Mouse (Mus musculus) heart, embryonic 12.5 days (tissue): ENCODE results near the gene Ifitm10. TPM values are rescaled to one million over a fixed set of nuclear protein-coding genes. Genes with fewer than 3 reads are reported as not detected.
"Not testable (repeated sequence)": the region's sequence is repeated elsewhere in the genome, so short reads cannot be mapped to it uniquely, and the experiment has no call there.

Source experiments
- ATAC-seq: fragments of 200-750 bp; cut with Nextera tagmentation; 2 replicates; pipeline ENCODE4 v1.8.0; 2017; ENCODE audit warnings: moderate TSS enrichment, moderate library complexity; ENCODE audit not compliant: insufficient number of reproducible peaks, low FRiP score
- H3K27ac ChIP-seq: fragments of 300-500 bp; sonication (generic); 2 replicates; pipeline ENCODE4 v1.5.1; 2016; ENCODE audit warnings: mild to moderate bottlenecking, moderate library complexity; ENCODE audit not compliant: poor library complexity, severe bottlenecking
- H3K27me3 ChIP-seq: fragments of 300-500 bp; sonication (generic); replicated peaks from 2 replicates; pipeline ENCODE4 v1.6.1; 2016; ENCODE audit warnings: mild to moderate bottlenecking, moderate library complexity
- H3K36me3 ChIP-seq: fragments of 300-500 bp; sonication (generic); 2 replicates; pipeline ENCODE4 v1.6.1; 2016; ENCODE audit warnings: mild to moderate bottlenecking, moderate library complexity
- H3K4me1 ChIP-seq: fragments of 300-500 bp; sonication (generic); replicated peaks from 2 replicates; pipeline ENCODE4 v1.6.1; 2016; ENCODE audit warnings: mild to moderate bottlenecking
- H3K4me2 ChIP-seq: fragments of 300-500 bp; sonication (generic); 2 replicates; pipeline ENCODE4 v1.6.1; 2016; ENCODE audit warnings: mild to moderate bottlenecking, moderate library complexity
- H3K4me3 ChIP-seq: fragments of 300-500 bp; sonication (generic); 2 replicates; pipeline ENCODE4 v1.5.1; 2016; ENCODE audit warnings: mild to moderate bottlenecking
- H3K9ac ChIP-seq: fragments of 300-500 bp; sonication (generic); 2 replicates; pipeline ENCODE4 v1.6.1; 2016; ENCODE audit warnings: mild to moderate bottlenecking, moderate library complexity
- H3K9me3 ChIP-seq: fragments of 300-500 bp; sonication (generic); replicated peaks from 2 replicates; pipeline ENCODE4 v1.6.1; 2016; ENCODE audit warnings: mild to moderate bottlenecking, moderate library complexity
- WGBS: fragments of 180-500 bp; shearing (Covaris S2); methylation state at CpG from one replicate; pipeline ENCODE4 v1.1.7; 2016; 5-methylcytosine and 5-hydroxymethylcytosine counted together
- polyA plus RNA-seq: library from polyadenylated mRNA; unstranded; fragments of >200 nt; fragmentation: Nextera tagmentation; extraction: Ambion mirVana; gene quantifications from 2 replicates; pipeline ENCODE4 v1.2.1, GENCODE M21; 2016

Gene Ifitm10
- polyA plus RNA-seq, 1 experiment from 2014 or later = 7.4 TPM

- Histone ChIP-seq H3K27me3 (no peaks in the 10 kb centered on the region), H3K4me2 (no peak overlapping the region), H3K4me3 (no peak overlapping the region), H3K9me3 (no peaks in the 10 kb centered on the region), H3K4me1 (peaks cover 29% of the 10 kb centered on the region), H3K36me3 (no peaks in the 10 kb centered on the region), H3K9ac (peak overlapping the region; percentile 10; the same call in 1 of the 2 replicates), H3K27ac (no peak overlapping the region)
- ATAC-seq = no peak
Observed at GRCm38 (mm10) chr7:142295418-142295817, 78.1 kb downstream of the Ifitm10 start.

GRCm38 (mm10) chr7:142293851-142294250, 79.7 kb downstream of the Ifitm10 start:
- not testable (repeated sequence) for H3K27ac ChIP-seq, H3K4me3 ChIP-seq, H3K9me3 ChIP-seq, H3K36me3 ChIP-seq, H3K4me2 ChIP-seq, H3K9ac ChIP-seq, H3K27me3 ChIP-seq, ATAC-seq
- H3K4me1 ChIP-seq = peaks cover 25% of the 10 kb centered on the region
- WGBS = 5% methylated on average over 2 of the region's 2 CpGs

GRCm38 (mm10) chr7:142285910-142286612, 87.5 kb downstream of the Ifitm10 start:
- H3K9ac ChIP-seq, ATAC-seq, H3K27ac ChIP-seq, H3K36me3 ChIP-seq, H3K4me2 ChIP-seq, H3K4me3 ChIP-seq, H3K27me3 ChIP-seq, H3K9me3 ChIP-seq: not testable (repeated sequence)
- WGBS = 44% methylated on average over 9 of the region's 9 CpGs
- H3K4me1 ChIP-seq = peaks cover 25% of the 10 kb centered on the region

- peak overlapping the region; percentile 62 for H3K4me3 ChIP-seq
- no peak overlapping the region; the same call in 1 of the 2 replicates for H3K27ac ChIP-seq
- no peaks in the 10 kb centered on the region for H3K36me3 ChIP-seq
- 24% methylated on average over 23 of the region's 23 CpGs for WGBS
- 0 out of 2 replicates have a peak, but pooled peaks cover 3% of the 10 kb centered on the region for H3K27me3 ChIP-seq
- peak; percentile 63 for ATAC-seq
- H3K9me3 ChIP-seq = no peaks in the 10 kb centered on the region
- H3K9ac ChIP-seq = peak overlapping the region; percentile 78; the same call in 1 of the 2 replicates
- peak overlapping the region; percentile 94 for H3K4me2 ChIP-seq
- H3K4me1 ChIP-seq = peaks cover 25% of the 10 kb centered on the region
Observed at GRCm38 (mm10) chr7:142285130-142285835, 88.3 kb downstream of the Ifitm10 start.

- peaks cover 25% of the 10 kb centered on the region for H3K4me1 ChIP-seq
- H3K9me3 ChIP-seq = no peaks in the 10 kb centered on the region
- WGBS = under 1% methylated on average over 19 of the region's 19 CpGs
- peak overlapping the region; percentile 94 for H3K4me2 ChIP-seq
- H3K27ac ChIP-seq = peak overlapping the region; percentile 86
- 0 out of 2 replicates have a peak, but pooled peaks cover 3% of the 10 kb centered on the region for H3K27me3 ChIP-seq
- peak overlapping the region; percentile 62 for H3K4me3 ChIP-seq
- H3K9ac ChIP-seq = peak overlapping the region; percentile 78
- no peaks in the 10 kb centered on the region for H3K36me3 ChIP-seq
- ATAC-seq = peak; percentile 69
Observed at GRCm38 (mm10) chr7:142284615-142285080, 88.9 kb downstream of the Ifitm10 start.

- peak; percentile 71 for ATAC-seq
- under 1% methylated on average over 38 of the region's 38 CpGs for WGBS
Observed at GRCm38 (mm10) chr7:142284023-142284591, 89.4 kb downstream of the Ifitm10 start.

GRCm38 (mm10) chr7:142282847-142283246, 90.7 kb downstream of the Ifitm10 start:
- H3K9me3 ChIP-seq, H3K27me3 ChIP-seq, H3K36me3 ChIP-seq, H3K4me3 ChIP-seq, H3K27ac ChIP-seq, ATAC-seq, H3K9ac ChIP-seq: not testable (repeated sequence)
- Histone ChIP-seq H3K4me2 (peak overlapping the region; percentile 52), H3K4me1 (peaks cover 25% of the 10 kb centered on the region)
- 12% methylated on average over 2 of the region's 2 CpGs for WGBS

More at GRCm38 (mm10) chr7:142284023-142284591, 89.4 kb downstream of the Ifitm10 start:
- peak overlapping the region; percentile 86 for H3K27ac ChIP-seq
- H3K4me3 ChIP-seq = peak overlapping the region; percentile 62
- peak overlapping the region; percentile 78 for H3K9ac ChIP-seq
- peaks cover 25% of the 10 kb centered on the region for H3K4me1 ChIP-seq
- H3K4me2 ChIP-seq = peak overlapping the region; percentile 94
- H3K36me3 ChIP-seq = no peaks in the 10 kb centered on the region
- 0 out of 2 replicates have a peak, but pooled peaks cover 3% of the 10 kb centered on the region for H3K27me3 ChIP-seq
- no peaks in the 10 kb centered on the region for H3K9me3 ChIP-seq

GRCm38 (mm10) chr7:142279291-142279690, 94.3 kb downstream of the Ifitm10 start:
- H3K4me3 ChIP-seq, H3K9me3 ChIP-seq, H3K36me3 ChIP-seq, ATAC-seq, H3K27me3 ChIP-seq, H3K9ac ChIP-seq, H3K4me2 ChIP-seq, H3K27ac ChIP-seq: not testable (repeated sequence)
- peaks cover 23% of the 10 kb centered on the region for H3K4me1 ChIP-seq
- 70% methylated on average over 1 of the region's 1 CpGs for WGBS

- not testable (repeated sequence) for H3K4me3 ChIP-seq, H3K9ac ChIP-seq, H3K27me3 ChIP-seq, H3K4me2 ChIP-seq, H3K36me3 ChIP-seq, H3K27ac ChIP-seq, H3K9me3 ChIP-seq, ATAC-seq
- WGBS = 0% methylated on average over 3 of the region's 3 CpGs
- H3K4me1 ChIP-seq = peaks cover 23% of the 10 kb centered on the region
Observed at GRCm38 (mm10) chr7:142278183-142278582, 95.4 kb downstream of the Ifitm10 start.
